Mouse (Mus musculus) MEL (cell line): ENCODE results near the gene Galnt6. TPM values are rescaled to one million over a fixed set of nuclear protein-coding genes. Genes with fewer than 3 reads are reported as not detected.
A peak's percentile ranks its signal among the peaks of the same experiment; 100 is the strongest.

Experiments used
- DNase-seq: peaks from one replicate; pipeline ENCODE4 v3.0.0; 2011; ENCODE audit warnings: low read depth, low spot score
- H3K27ac ChIP-seq: 2 replicates; pipeline ENCODE4 v1.5.1; 2012; ENCODE audit warnings: low read depth, mild to moderate bottlenecking, control low read depth, low read length, moderate library complexity; ENCODE audit not compliant: control insufficient read depth
- H3K27me3 ChIP-seq, 2 experiments: fragments of 150-350 bp in 1 of 2; sonication (generic) in 1 of 2; 2 replicates each; pipeline ENCODE4 v1.6.1; 2012; ENCODE audit warnings: low read length in 2 of 2, mild to moderate bottlenecking in 2 of 2, improper control_type of control experiment in 1 of 2, moderate library complexity in 1 of 2; ENCODE audit not compliant: insufficient read depth in 2 of 2, control insufficient read depth in 1 of 2
- H3K36me3 ChIP-seq, 2 experiments: 2 replicates each; pipeline ENCODE4 v1.6.1; 2012 to 2014; ENCODE audit warnings: low read length in 2 of 2, improper control_type of control experiment in 1 of 2, inconsistent platforms in 1 of 2, mild to moderate bottlenecking in 1 of 2; ENCODE audit not compliant: insufficient read depth in 2 of 2, control insufficient read depth in 1 of 2
- H3K4me1 ChIP-seq, 2 experiments: fragments of 150-350 bp in 1 of 2; sonication (generic) in 1 of 2; 2 replicates each; pipeline ENCODE4 v1.6.1; 2012; ENCODE audit warnings: low read length in 2 of 2, improper control_type of control experiment in 1 of 2, mild to moderate bottlenecking in 1 of 2; ENCODE audit not compliant: insufficient read depth in 2 of 2, control insufficient read depth in 1 of 2
- H3K4me3 ChIP-seq, 2 experiments: fragments of 150-350 bp in 1 of 2; sonication (generic) in 1 of 2; 2 replicates each; pipeline ENCODE4 v1.5.1; 2012; ENCODE audit warnings: low read depth in 2 of 2, low read length in 2 of 2, mild to moderate bottlenecking in 2 of 2, moderate library complexity in 2 of 2, control low read depth in 1 of 2, improper control_type of control experiment in 1 of 2; ENCODE audit not compliant: control insufficient read depth in 1 of 2, insufficient read depth in 1 of 2
- H3K79me2 ChIP-seq: 2 replicates; pipeline ENCODE4 v1.6.1; 2012; ENCODE audit warnings: mild to moderate bottlenecking, low read length, moderate library complexity; ENCODE audit not compliant: control insufficient read depth, poor library complexity, insufficient read depth
- H3K9ac ChIP-seq: 2 replicates; pipeline ENCODE4 v1.6.1; 2012; ENCODE audit warnings: low read depth, mild to moderate bottlenecking, control low read depth, low read length, moderate library complexity; ENCODE audit not compliant: control insufficient read depth, poor library complexity, severe bottlenecking
- H3K9me3 ChIP-seq: fragments of 150-350 bp; sonication (generic); replicated peaks from 2 replicates; pipeline ENCODE4 v1.6.1; 2012; ENCODE audit warnings: mild to moderate bottlenecking, low read length, improper control_type of control experiment, moderate library complexity; ENCODE audit not compliant: insufficient read depth
- BHLHE40 ChIP-seq: IDR thresholded peaks from 2 replicates; pipeline ENCODE4 v1.6.1; 2012; ENCODE audit warnings: low read depth, mild to moderate bottlenecking, inconsistent platforms, low read length, improper control_type of control experiment, borderline replicate concordance
- CHD1 ChIP-seq: IDR thresholded peaks from 2 replicates; pipeline ENCODE4 v1.6.1; 2012; ENCODE audit warnings: low read depth, mild to moderate bottlenecking, inconsistent platforms, low read length, improper control_type of control experiment
- CHD2 ChIP-seq: IDR thresholded peaks from 2 replicates; pipeline ENCODE4 v1.6.1; 2011; ENCODE audit warnings: low read length, improper control_type of control experiment
- E2F4 ChIP-seq: IDR thresholded peaks from 2 replicates; pipeline ENCODE4 v1.6.1; 2011; ENCODE audit warnings: low read depth, low read length, improper control_type of control experiment, borderline replicate concordance
- EP300 ChIP-seq, 2 experiments: IDR thresholded peaks; 2 replicates each; pipeline ENCODE4 v1.6.1; 2011; ENCODE audit warnings: improper control_type of control experiment in 2 of 2, low read length in 2 of 2, low read depth in 1 of 2, mild to moderate bottlenecking in 1 of 2
- ETS1 ChIP-seq: IDR thresholded peaks from 2 replicates; pipeline ENCODE4 v1.6.1; 2012; ENCODE audit warnings: low read depth, mild to moderate bottlenecking, inconsistent platforms, low read length, improper control_type of control experiment, moderate library complexity
- GABPA ChIP-seq: IDR thresholded peaks from 2 replicates; pipeline ENCODE4 v1.6.1; 2012; ENCODE audit warnings: low read depth, mild to moderate bottlenecking, inconsistent platforms, low read length, improper control_type of control experiment, moderate library complexity
- GATA1 ChIP-seq: IDR thresholded peaks from 2 replicates; pipeline ENCODE4 v1.6.1; 2011; ENCODE audit warnings: low read depth, low read length, improper control_type of control experiment
- HCFC1 ChIP-seq: IDR thresholded peaks from 2 replicates; pipeline ENCODE4 v1.6.1; 2012; ENCODE audit warnings: low read depth, mild to moderate bottlenecking, inconsistent platforms, low read length, improper control_type of control experiment, moderate library complexity
- JUND ChIP-seq: IDR thresholded peaks from 2 replicates; pipeline ENCODE4 v1.6.1; 2011; ENCODE audit warnings: low read depth, mild to moderate bottlenecking, improper control_type of control experiment, low read length
- MAFK ChIP-seq: IDR thresholded peaks from 2 replicates; pipeline ENCODE4 v1.6.1; 2011; ENCODE audit warnings: low read depth, mild to moderate bottlenecking, low read length, improper control_type of control experiment, borderline replicate concordance
- MEF2A ChIP-seq: IDR thresholded peaks from 2 replicates; pipeline ENCODE4 v1.6.1; 2014; ENCODE audit warnings: low read depth, mild to moderate bottlenecking, inconsistent platforms, low read length, improper control_type of control experiment; ENCODE audit not compliant: poor library complexity, insufficient replicate concordance, severe bottlenecking; ENCODE audit errors: extremely low read depth
- MYB ChIP-seq: IDR thresholded peaks from 2 replicates; pipeline ENCODE4 v1.6.1; 2011; ENCODE audit warnings: mild to moderate bottlenecking, low read depth, low read length, improper control_type of control experiment
- MYC ChIP-seq: IDR thresholded peaks from 2 replicates; pipeline ENCODE4 v1.6.1; 2011; ENCODE audit warnings: low read depth, mild to moderate bottlenecking, low read length, improper control_type of control experiment, moderate library complexity
- NELFE ChIP-seq: IDR thresholded peaks from 2 replicates; pipeline ENCODE4 v1.6.1; 2011; ENCODE audit warnings: low read depth, low read length, improper control_type of control experiment
- NRF1 ChIP-seq: IDR thresholded peaks from 2 replicates; pipeline ENCODE4 v1.6.1; 2014; ENCODE audit warnings: low read depth, mild to moderate bottlenecking, inconsistent platforms, low read length, improper control_type of control experiment, moderate library complexity; ENCODE audit not compliant: poor library complexity, insufficient read depth, severe bottlenecking
- POLR2A ChIP-seq, 2 experiments: IDR thresholded peaks; 2 replicates each; pipeline ENCODE4 v1.6.1; 2011 to 2012; ENCODE audit warnings: low read length in 2 of 2, mild to moderate bottlenecking in 2 of 2, control low read depth in 1 of 2, improper control_type of control experiment in 1 of 2, low read depth in 1 of 2, moderate library complexity in 1 of 2; ENCODE audit not compliant: control insufficient read depth in 1 of 2, insufficient read depth in 1 of 2, poor library complexity in 1 of 2
- POLR2AphosphoS2 ChIP-seq: IDR thresholded peaks from 2 replicates; pipeline ENCODE4 v1.6.1; 2011; ENCODE audit warnings: low read length, improper control_type of control experiment
- POLR2AphosphoS5 ChIP-seq: IDR thresholded peaks from 2 replicates; pipeline ENCODE4 v1.6.1; 2012; ENCODE audit warnings: low read depth, borderline replicate concordance, mild to moderate bottlenecking, inconsistent platforms, low read length, moderate library complexity, mixed read lengths
- RAD21 ChIP-seq: IDR thresholded peaks from 2 replicates; pipeline ENCODE4 v1.6.1; 2011; ENCODE audit warnings: mild to moderate bottlenecking, low read depth, low read length, improper control_type of control experiment
- SIN3A ChIP-seq: IDR thresholded peaks from 2 replicates; pipeline ENCODE4 v1.6.1; 2012; ENCODE audit warnings: low read length, improper control_type of control experiment, inconsistent platforms
- SMC3 ChIP-seq: IDR thresholded peaks from 2 replicates; pipeline ENCODE4 v1.6.1; 2011; ENCODE audit warnings: low read depth, low read length, improper control_type of control experiment
- TAL1 ChIP-seq: IDR thresholded peaks from 2 replicates; pipeline ENCODE4 v1.6.1; 2012; ENCODE audit warnings: mild to moderate bottlenecking, inconsistent platforms, low read length, moderate library complexity, mixed read lengths
- TBP ChIP-seq: IDR thresholded peaks from 2 replicates; pipeline ENCODE4 v1.8.0; 2011; ENCODE audit warnings: low read depth, low read length, improper control_type of control experiment
- TCF12 ChIP-seq: IDR thresholded peaks from 2 replicates; pipeline ENCODE4 v1.6.1; 2014; ENCODE audit warnings: low read depth, mild to moderate bottlenecking, inconsistent platforms, low read length, improper control_type of control experiment, moderate library complexity
- UBTF ChIP-seq: IDR thresholded peaks from 2 replicates; pipeline ENCODE4 v1.6.1; 2012; ENCODE audit warnings: low read depth, mild to moderate bottlenecking, inconsistent platforms, low read length, improper control_type of control experiment, moderate library complexity, borderline replicate concordance; ENCODE audit not compliant: insufficient read depth
- USF1 ChIP-seq: IDR thresholded peaks from 2 replicates; pipeline ENCODE4 v1.6.1; 2014; ENCODE audit warnings: low read depth, mild to moderate bottlenecking, inconsistent platforms, low read length, improper control_type of control experiment, moderate library complexity
- ZC3H11A ChIP-seq: IDR thresholded peaks from 2 replicates; pipeline ENCODE4 v1.6.1; 2012; ENCODE audit warnings: low read depth, mild to moderate bottlenecking, inconsistent platforms, low read length, improper control_type of control experiment
- ZNF384 ChIP-seq: IDR thresholded peaks from 2 replicates; pipeline ENCODE4 v1.6.1; 2012; ENCODE audit warnings: low read depth, mild to moderate bottlenecking, inconsistent platforms, low read length, improper control_type of control experiment
- polyA plus RNA-seq, 2 experiments: library from polyadenylated mRNA; stranded (reverse) in 1 of 2; unstranded in 1 of 2; fragments of >175 nt in 1 of 2; fragments of >200 nt in 1 of 2; gene quantifications; 2 replicates each; pipeline versions ENCODE4 v1.2.1 to v1.2.4; 2012; ENCODE audit warnings: low replicate concordance in 2 of 2, low read depth in 1 of 2; ENCODE audit not compliant: insufficient read length in 2 of 2, insufficient read depth in 1 of 2, missing spikeins in 1 of 2
- total RNA-seq: library from RNA; depleted of rRNA; stranded (reverse); fragments of 300-350 nt; gene quantifications from 2 replicates; pipeline ENCODE4 v1.2.3, GENCODE M21; 2012

Galnt6 gene
- total and polyA plus RNA-seq, 3 experiments: 16.1 to 17.0 TPM; not detected in 1

GRCm38 (mm10) chr15:100665411-100666218 is 63.6 kb downstream of the Galnt6 start:
- peak overlapping the region; percentile 26 for H3K9ac ChIP-seq
- no peaks in the 10 kb centered on the region for H3K9me3 ChIP-seq
- H3K4me1 ChIP-seq: peaks cover 26 to 45% of the 10 kb centered on the region in 2 experiments
- DNase-seq: peak; percentile 41
- TF ChIP-seq GATA1 (0 out of 2 replicates have a peak, but pooled peaks have one; percentile 2), MAFK (no peak), ZNF384 (peak; percentile 65)
- TF ChIP-seq, all 39 proteins: peak for 2
- H3K36me3 ChIP-seq: peaks cover 6 to 37% of the 10 kb centered on the region in 2 experiments; a peak in 3 of 4 replicates
- peaks cover 38% of the 10 kb centered on the region for H3K79me2 ChIP-seq
- H3K27ac ChIP-seq: peak overlapping the region; percentile 79
- H3K4me3 ChIP-seq: peak overlapping the region; percentile 2 to 25
- H3K27me3 ChIP-seq: no peaks in the 10 kb centered on the region

GRCm38 (mm10) chr15:100664813-100665274 is 64.3 kb downstream of the Galnt6 start:
- Histone ChIP-seq H3K9me3 (no peaks in the 10 kb centered on the region), H3K4me3 (no peak overlapping the region), H3K36me3 (peaks cover 9 to 35% of the 10 kb centered on the region in 2 experiments), H3K9ac (no peak overlapping the region), H3K27ac (peak overlapping the region; percentile 18; the same call in 1 of the 2 replicates), H3K79me2 (peaks cover 38% of the 10 kb centered on the region), H3K27me3 (no peaks in the 10 kb centered on the region), H3K4me1 (peaks cover 26 to 44% of the 10 kb centered on the region in 2 experiments)
- DNase-seq: peak; percentile 75
- TF ChIP-seq ZC3H11A (no peak), POLR2AphosphoS2 (no peak), JUND (no peak), CHD2 (peak; percentile 62), MYC (0 out of 2 replicates have a peak, but pooled peaks have one; percentile 42), USF1 (no peak), TAL1 (no peak), GABPA (no peak), SIN3A (peak; percentile 52), NELFE (no peak), EP300 (IDR thresholded peaks at IDR 0.05; ENCODE audit: low read depth in 1 of 2, low read length in 2 of 2) (peak; percentile 19 to 52; a peak in 2 of 4 replicates), NRF1 (no peak), ZNF384 (no peak), CHD1 (no peak), GATA1 (no peak), RAD21 (no peak), UBTF (no peak), E2F4 (no peak), MYB (no peak), MAFK (no peak), TBP (peak; percentile 70; the same call in 1 of the 2 replicates), HCFC1 (no peak), POLR2AphosphoS5 (no peak), POLR2A (IDR thresholded peaks at IDR 0.05; ENCODE audit: control insufficient read depth in 1 of 2, insufficient read depth in 1 of 2, low read depth in 1 of 2, low read length in 2 of 2, poor library complexity in 1 of 2) (no peak), SMC3 (no peak; the same call in 1 of the 2 replicates), BHLHE40 (no peak), ETS1 (peak; percentile 36; the same call in 1 of the 2 replicates), TCF12 (no peak), MEF2A (no peak)
